Mouse (Mus musculus): ENCODE results near the gene Brinp1. TPM values are rescaled to one million over a fixed set of nuclear protein-coding genes. Genes with fewer than 3 reads are reported as not detected.
"Not testable (repeated sequence)": the region's sequence is repeated elsewhere in the genome, so short reads cannot be mapped to it uniquely, and the experiment has no call there.

Gene Brinp1
- total RNA-seq, 2 experiments from 2014 or later, result 0.12 to 0.30 TPM

DNA sequence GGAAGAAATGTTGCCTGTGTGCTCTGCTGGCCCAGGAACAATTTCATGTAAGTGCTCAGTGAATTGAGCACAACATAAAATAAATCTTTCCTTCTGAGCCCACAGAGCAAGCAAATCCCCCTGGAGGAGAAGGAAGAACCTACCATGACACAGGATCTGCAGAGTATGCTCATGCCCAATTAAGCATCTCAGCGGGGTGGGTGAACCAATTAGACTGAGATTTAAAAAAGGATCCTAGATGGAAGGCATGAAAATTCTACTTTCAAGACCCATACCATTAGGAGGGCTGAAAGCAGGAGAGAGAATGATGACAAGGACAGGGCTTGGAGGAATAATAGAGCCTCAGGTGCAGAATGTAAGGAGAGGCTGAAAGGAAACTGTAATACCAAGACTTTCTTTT lies 107.2 kb downstream of the Brinp1 start:
- DNase-seq, result no peak
- intact Hi-C loops (cut with DNase I), result loop anchor here (2.0 to 10.0 kb wide), 3 partner anchors 824 to 1922 kb away; no protein-coding TSS in a partner anchor

DNA sequence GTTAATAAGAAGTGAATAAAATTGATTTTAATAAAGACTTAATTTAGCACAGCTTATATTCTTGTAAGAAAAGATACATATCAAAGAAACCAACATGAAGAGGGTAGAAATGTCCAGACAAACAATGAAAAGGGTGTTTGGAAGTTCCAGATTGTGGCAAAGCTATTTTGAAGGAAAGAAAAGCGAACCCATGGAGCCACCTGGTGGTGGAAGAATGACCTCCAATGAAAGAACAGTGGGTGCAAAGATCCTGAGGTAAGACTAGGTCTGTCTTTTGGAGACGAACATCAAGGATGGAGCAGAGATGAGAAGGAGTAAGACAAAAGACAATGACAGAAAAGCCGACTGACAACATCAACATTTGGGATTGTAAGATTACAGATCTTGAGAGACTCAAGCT lies 108.2 kb downstream of the Brinp1 start:
- intact Hi-C loops (cut with DNase I), result loop anchor here (2.0 to 10.0 kb wide), 3 partner anchors 823 to 1921 kb away; no protein-coding TSS in a partner anchor
- peak; percentile 7 to 51 for DNase-seq

- DNase-seq; intact Hi-C loops (cut with DNase I): not testable (repeated sequence)
Observed at GRCm38 (mm10) chr4:68813997-68814396, 140.2 kb downstream of the Brinp1 start.

GRCm38 (mm10) chr4:68806502-68806901 lies 147.7 kb downstream of the Brinp1 start:
- DNase-seq, result no peak
- intact Hi-C loops (cut with DNase I), result no loop called here

GRCm38 (mm10) chr4:68801923-68802855 lies 152.0 kb downstream of the Brinp1 start:
- intact Hi-C loops (cut with DNase I), result no loop called here
- no peak for DNase-seq

- intact Hi-C loops (cut with DNase I), result no loop called here
- DNase-seq, result no peak
Observed at GRCm38 (mm10) chr4:68790003-68790402, 164.2 kb downstream of the Brinp1 start.

DNA sequence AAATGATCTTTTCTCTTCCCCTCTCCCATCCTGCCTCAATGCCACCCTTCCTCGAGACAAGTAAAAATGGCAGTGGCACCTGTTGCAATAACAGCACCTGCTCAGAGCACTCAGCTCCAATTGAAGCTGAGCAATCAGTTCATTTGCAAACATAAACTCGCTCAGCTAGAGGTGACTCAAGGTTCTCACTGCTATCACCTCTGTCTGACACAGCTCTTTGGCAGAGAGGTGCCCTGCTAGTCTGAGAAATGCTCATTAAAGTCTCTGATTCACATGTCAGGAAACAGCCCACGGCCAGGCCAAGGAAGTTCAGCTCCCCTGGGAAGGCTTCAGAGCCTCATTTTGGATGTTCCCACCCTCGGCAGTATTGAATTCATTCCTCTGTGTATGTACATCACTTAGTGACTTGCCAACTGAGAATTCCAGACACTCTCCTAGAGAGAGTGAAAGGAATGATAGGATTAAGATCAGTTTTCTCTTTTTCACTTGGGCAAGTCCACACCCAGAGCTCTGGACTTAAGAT lies 165.7 kb downstream of the Brinp1 start:
- intact Hi-C loops (cut with DNase I), result no loop called here
- no peak for DNase-seq

DNA sequence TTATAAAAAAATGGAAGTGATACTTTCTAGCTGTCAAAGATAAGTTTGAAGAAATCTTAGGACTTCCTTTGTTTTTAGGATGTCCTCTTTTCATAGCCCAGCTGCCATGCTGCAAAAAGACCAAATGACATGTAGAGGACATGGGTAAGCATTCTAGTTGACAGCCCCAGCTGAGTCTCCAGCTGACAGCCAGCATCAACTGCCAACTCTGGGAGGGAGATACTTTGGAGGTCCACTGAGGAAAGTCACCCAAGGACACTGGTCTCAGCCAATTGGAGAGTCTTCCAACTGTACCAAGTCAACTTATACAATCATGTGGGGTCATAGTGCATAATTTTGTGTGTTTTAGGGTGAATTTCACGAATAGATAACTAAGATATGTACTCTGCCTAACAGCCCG lies 166.6 kb downstream of the Brinp1 start:
- peak; percentile 13 to 18 for DNase-seq
- intact Hi-C loops (cut with DNase I), result no loop called here

DNA sequence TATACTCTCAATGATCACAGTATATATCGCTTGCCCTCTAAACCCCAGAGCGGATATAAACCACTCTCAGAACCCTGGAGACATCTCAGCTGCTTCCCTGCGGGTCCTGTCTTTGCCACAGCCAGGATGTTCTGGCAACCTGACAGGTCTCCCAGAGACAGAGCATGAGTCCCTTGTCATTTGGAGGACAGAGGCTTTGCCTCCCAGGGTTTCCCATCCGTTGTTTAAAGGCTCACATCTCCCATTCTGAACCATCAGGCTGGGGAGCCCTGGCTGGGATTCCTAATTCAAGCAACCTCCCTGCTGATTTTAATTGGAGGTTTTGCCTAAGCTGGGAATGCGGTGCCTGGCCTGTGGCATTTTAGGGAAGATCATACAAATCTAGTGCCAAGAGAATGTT lies 185.9 kb downstream of the Brinp1 start:
- intact Hi-C loops (cut with DNase I), result no loop called here
- no peak for DNase-seq

DNA sequence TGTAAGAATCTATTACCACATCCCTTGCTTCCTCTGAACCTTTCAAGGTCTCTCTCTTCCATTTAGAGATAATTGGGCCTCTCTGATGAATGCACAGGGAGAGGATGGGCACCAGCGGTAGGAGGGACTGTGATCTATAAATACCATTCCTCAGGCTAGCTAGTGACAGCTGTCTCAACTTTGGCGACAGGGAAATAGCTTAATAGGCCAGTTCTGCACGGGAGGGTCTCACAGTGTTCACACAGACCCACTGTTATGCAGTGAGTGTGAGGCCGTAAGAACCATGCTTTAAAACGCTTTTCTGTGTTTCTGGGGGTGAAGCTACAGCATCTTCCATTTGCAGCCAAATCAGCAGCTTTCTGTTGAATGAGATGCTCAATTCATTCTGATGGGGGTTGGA lies 186.8 kb downstream of the Brinp1 start:
- intact Hi-C loops (cut with DNase I), result no loop called here
- DNase-seq, result no peak

GRCm38 (mm10) chr4:68765772-68766573 lies 188.2 kb downstream of the Brinp1 start:
- DNase-seq, result no peak
- intact Hi-C loops (cut with DNase I), result no loop called here

DNA sequence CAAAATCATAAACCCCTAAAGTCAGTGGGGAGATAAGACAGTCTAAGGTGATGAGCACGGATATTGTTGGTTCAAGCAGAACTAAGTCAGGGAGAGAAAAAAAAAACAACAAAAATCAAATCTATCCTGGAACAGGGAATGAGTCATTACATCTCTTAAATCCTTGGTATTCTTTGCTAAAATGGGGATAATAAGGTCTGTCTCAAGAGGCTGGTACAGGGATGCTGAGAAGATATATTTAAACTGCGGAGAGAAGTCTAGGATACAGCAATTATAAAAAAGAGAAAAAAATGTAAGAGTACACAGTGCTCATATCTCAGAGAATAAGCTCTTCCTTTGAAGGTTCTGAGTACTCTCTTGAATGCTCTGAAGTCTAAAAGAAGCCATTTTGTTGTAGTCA lies 189.3 kb downstream of the Brinp1 start:
- no peak for DNase-seq
- intact Hi-C loops (cut with DNase I), result no loop called here

DNA sequence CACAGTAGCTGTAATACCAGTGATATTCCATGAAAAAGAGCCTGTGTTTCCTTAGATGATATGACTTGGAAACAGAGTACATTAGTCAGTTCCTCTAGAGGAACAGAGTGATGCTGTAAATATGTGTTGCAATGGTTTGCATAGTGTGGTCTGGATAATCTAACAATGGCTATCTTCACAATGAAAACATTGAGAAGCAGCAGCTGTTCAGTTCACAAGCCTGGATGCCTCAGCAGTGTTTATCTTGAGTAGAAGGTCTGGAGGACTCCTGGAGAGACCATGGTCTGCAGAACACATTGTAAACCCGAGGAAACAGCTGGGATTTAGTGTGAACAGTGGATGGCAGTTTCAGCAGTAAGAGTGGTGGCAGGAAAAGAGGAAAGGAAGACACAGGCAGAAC lies 233.2 kb downstream of the Brinp1 start:
- DNase-seq, result peak; percentile 3 to 19
- intact Hi-C loops (cut with DNase I), result no loop called here
